16 mouse cellular contexts compared by ENCODE assay signal in the genomic region with DNA sequence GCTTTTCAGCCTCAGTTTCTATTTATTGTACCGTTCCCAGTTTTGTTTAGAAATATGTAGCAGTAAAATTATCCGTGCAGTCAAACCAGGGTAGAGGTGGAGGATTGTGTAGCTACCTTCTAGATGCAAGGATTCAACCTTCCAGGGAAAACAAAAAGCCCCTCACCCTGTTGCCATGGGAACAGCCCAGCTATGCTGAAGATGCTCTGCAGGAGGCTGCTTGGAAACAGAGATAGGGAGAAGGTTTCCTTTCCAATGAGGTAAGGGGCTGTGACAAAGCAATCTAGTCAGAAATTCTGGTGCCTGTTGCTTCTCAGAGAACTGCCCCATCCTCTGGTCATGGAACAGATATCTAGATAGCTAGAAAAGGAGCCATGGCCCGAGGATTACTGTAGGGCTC. TPM values are rescaled to one million over a fixed set of nuclear protein-coding genes. Genes with fewer than 3 reads are reported as not detected.
DNase-seq lines count a peak whose midpoint lies in the region; ATAC-seq lines count a peak whose summit lies in the region.
"Had no signal": no experiment of that assay in that cellular context is flagged by ENCODE, and none has a peak within 500 bp of the region (broad histone marks: within the 10 kb centered on the region; RNA-seq: fewer than 3 reads in every experiment).

No protein-coding gene starts in this region.

- H3K4me2 ChIP-seq in hindbrain, embryonic 15.5 days: no peak overlapping the region
- H3K4me2 ChIP-seq in neural tube, embryonic 15.5 days: no peak overlapping the region
- H3K4me2 ChIP-seq in intestine, embryonic 16.5 days (ENCODE audit: low read depth, low read length): no peak overlapping the region
- H3K4me2 ChIP-seq: liver, embryonic 15.5 days had no signal

- peaks cover 11% of the 10 kb centered on the region for H3K4me1 ChIP-seq in hindbrain, embryonic 15.5 days (replicated peaks)
- peaks cover 10% of the 10 kb centered on the region for H3K4me1 ChIP-seq in neural tube, embryonic 15.5 days
- H3K4me1 ChIP-seq in intestine, embryonic 16.5 days (ENCODE audit: control insufficient read depth, insufficient read depth, low read length): no peaks in the 10 kb centered on the region
- H3K4me1 ChIP-seq: limb, embryonic 10.5 days; liver, embryonic 15.5 days had no signal

- no peaks in the 10 kb centered on the region for H3K36me3 ChIP-seq in hindbrain, embryonic 15.5 days
- no peaks in the 10 kb centered on the region for H3K36me3 ChIP-seq in neural tube, embryonic 15.5 days
- H3K36me3 ChIP-seq in intestine, embryonic 16.5 days (ENCODE audit: control insufficient read depth, insufficient read depth, low read length): no peaks in the 10 kb centered on the region
- H3K36me3 ChIP-seq: limb, embryonic 10.5 days; liver, embryonic 15.5 days had no signal

- intact Hi-C loops in left cerebral cortex, postnatal 25 days (cut with DNase I): no loop called here

- ATAC-seq in hindbrain, embryonic 15.5 days (ENCODE audit: low FRiP score, low read depth): 0 out of 2 replicates have a peak, but pooled peaks have one; percentile 56
- ATAC-seq in neural tube, embryonic 15.5 days (ENCODE audit: low FRiP score): peak; percentile 41; the same call in 1 of the 2 replicates
- ATAC-seq in intestine, embryonic 16.5 days: no peak

- H3K9me3 ChIP-seq in hindbrain, embryonic 15.5 days: no peaks in the 10 kb centered on the region
- H3K9me3 ChIP-seq in neural tube, embryonic 15.5 days (replicated peaks): no peaks in the 10 kb centered on the region
- no peaks in the 10 kb centered on the region for H3K9me3 ChIP-seq in intestine, embryonic 16.5 days (ENCODE audit: control insufficient read depth, low read length)
- H3K9me3 ChIP-seq: limb, embryonic 10.5 days; liver, embryonic 15.5 days had no signal

- DNase-seq in heart, adult 11 months: peak; percentile 34
- no peak for DNase-seq in heart, postnatal 4 days
- DNase-seq in embryo, embryonic 9.5 days (ENCODE audit: extremely low spot score): peak; percentile 19
- DNase-seq in kidney, postnatal 36 days: no peak
- DNase-seq in left cerebral cortex, postnatal 25 days (ENCODE audit: low spot score in 2 of 2): no peak
- DNase-seq: cerebellum, adult 11-12 months; heart, postnatal 10 days; kidney, adult 8-10 months; thymus, adult 2 months had no signal

- no peaks in the 10 kb centered on the region for H3K27me3 ChIP-seq in hindbrain, embryonic 15.5 days
- no peaks in the 10 kb centered on the region for H3K27me3 ChIP-seq in neural tube, embryonic 15.5 days (replicated peaks)
- no peaks in the 10 kb centered on the region for H3K27me3 ChIP-seq in intestine, embryonic 16.5 days (replicated peaks; ENCODE audit: control insufficient read depth, insufficient read depth, low read length)
- H3K27me3 ChIP-seq: liver, embryonic 15.5 days had no signal

- WGBS in hindbrain, embryonic 15.5 days: 17% methylated on average over 3 of the region's 3 CpGs
- WGBS in neural tube, embryonic 15.5 days: 30% methylated on average over 3 of the region's 3 CpGs
- WGBS in intestine, embryonic 16.5 days: 42% methylated on average over 3 of the region's 3 CpGs

- H3K4me3 ChIP-seq in hindbrain, embryonic 15.5 days: no peak overlapping the region
- no peak overlapping the region for H3K4me3 ChIP-seq in neural tube, embryonic 15.5 days (replicated peaks)
- H3K4me3 ChIP-seq in intestine, embryonic 16.5 days (ENCODE audit: low read length): no peak overlapping the region
- H3K4me3 ChIP-seq: limb, embryonic 10.5 days; liver, embryonic 15.5 days had no signal

- H3K27ac ChIP-seq in hindbrain, embryonic 15.5 days (replicated peaks): peak overlapping the region; percentile 21
- no peak overlapping the region for H3K27ac ChIP-seq in neural tube, embryonic 15.5 days (replicated peaks)
- no peak overlapping the region for H3K27ac ChIP-seq in intestine, embryonic 16.5 days (ENCODE audit: low read length)
- H3K27ac ChIP-seq: limb, embryonic 10.5 days; liver, embryonic 15.5 days; macrophage had no signal

- H3K9ac ChIP-seq in hindbrain, embryonic 15.5 days: no peak overlapping the region
- no peak overlapping the region for H3K9ac ChIP-seq in neural tube, embryonic 15.5 days (replicated peaks)
- H3K9ac ChIP-seq in intestine, embryonic 16.5 days (ENCODE audit: low read depth, low read length): no peak overlapping the region
- H3K9ac ChIP-seq: liver, embryonic 15.5 days had no signal

RNA-seq across cellular contexts. Expression of a gene that starts 59.6 kb away (rescaled TPM):
- total RNA-seq in heart, postnatal 4 days (2021): under 1 TPM; 0.14 to 0.61 TPM
- polyA plus RNA-seq in hindbrain, embryonic 15.5 days (2015; fragmentation: Nextera tagmentation; extraction: Ambion mirVana): 10.3 and 12.2 TPM in 2 replicates
- polyA plus RNA-seq in neural tube, embryonic 15.5 days (2015; fragmentation: Nextera tagmentation; extraction: Ambion mirVana): 11.0 and 12.4 TPM in 2 replicates
- polyA plus RNA-seq in intestine, embryonic 16.5 days (2015; fragmentation: Nextera tagmentation; extraction: Ambion mirVana): 0.42 and 0.49 TPM in 2 replicates
- 10 to 100 TPM; 17.3 to 23.8 TPM for total RNA-seq in left cerebral cortex, postnatal 25 days (2021)
- total RNA-seq: granulocyte monocyte progenitor cell, adult 5-6 weeks had no signal
- polyA plus RNA-seq: macrophage had no signal

Comparison
In these comparisons a context has a peak if more than half of its experiments do, and no peak if none do; other contexts are left out.
1. DNase-seq: peak in heart, adult 11 months (single experiment) and embryo, embryonic 9.5 days (single experiment); none in heart, postnatal 4 days (single experiment), kidney, postnatal 36 days (0 of 2) and left cerebral cortex, postnatal 25 days (0 of 2).